ENCODE assay signal across 8 mouse cellular contexts in genomic region chr1:64736681-64737501, GRCm38 (mm10). TPM values are rescaled to one million over a fixed set of nuclear protein-coding genes. Genes with fewer than 3 reads are reported as not detected.
DNase-seq lines count a peak whose midpoint lies in the region; ATAC-seq lines count a peak whose summit lies in the region.

No protein-coding gene starts in this region.

- peaks cover 10% of the 10 kb centered on the region; the same call in 1 of the 2 replicates for H3K27me3 ChIP-seq in heart, embryonic 15.5 days
- H3K27me3 ChIP-seq in liver, embryonic 15.5 days, result peaks cover 19% of the 10 kb centered on the region
- no peaks in the 10 kb centered on the region for H3K27me3 ChIP-seq in stomach, embryonic 15.5 days (replicated peaks)

- peak; percentile 4 to 11 for DNase-seq in layer of hippocampus, postnatal 36 days
- no peak for DNase-seq in layer of hippocampus, adult 9-10 months (ENCODE audit: low spot score)
- peak; percentile 38 for DNase-seq in MEL-GATA-1-ER (ENCODE audit: extremely low read depth, low read depth)
- peak; percentile 34 to 54 for DNase-seq in cerebellum, postnatal 14 days
- DNase-seq in urinary bladder, adult 2 months (ENCODE audit: low spot score), result no peak

- no peaks in the 10 kb centered on the region for H3K9me3 ChIP-seq in heart, embryonic 15.5 days (replicated peaks)
- no peaks in the 10 kb centered on the region for H3K9me3 ChIP-seq in liver, embryonic 15.5 days (replicated peaks)
- H3K9me3 ChIP-seq in stomach, embryonic 15.5 days, result no peaks in the 10 kb centered on the region

- peak overlapping the region; percentile 94 for H3K4me2 ChIP-seq in heart, embryonic 15.5 days
- H3K4me2 ChIP-seq in liver, embryonic 15.5 days, result peak overlapping the region; percentile 99
- peak overlapping the region; percentile 95 for H3K4me2 ChIP-seq in stomach, embryonic 15.5 days

- H3K36me3 ChIP-seq in heart, embryonic 15.5 days, result no peaks in the 10 kb centered on the region
- H3K36me3 ChIP-seq in liver, embryonic 15.5 days (replicated peaks), result peaks cover 22% of the 10 kb centered on the region
- no peaks in the 10 kb centered on the region for H3K36me3 ChIP-seq in stomach, embryonic 15.5 days

- under 1% methylated on average over 56 of the region's 56 CpGs for WGBS in heart, embryonic 15.5 days
- under 1% methylated on average over 56 of the region's 56 CpGs for WGBS in liver, embryonic 15.5 days (ENCODE audit: insufficient replicate concordance)
- WGBS in stomach, embryonic 15.5 days, result under 1% methylated on average over 52 of the region's 56 CpGs

- no peak for ATAC-seq in heart, embryonic 15.5 days (replicated peaks; ENCODE audit: insufficient number of reproducible peaks, insufficient read depth, low FRiP score, low read depth)
- no peak for ATAC-seq in liver, embryonic 15.5 days (ENCODE audit: insufficient read depth)
- no peak; the same call in 1 of the 2 replicates for ATAC-seq in stomach, embryonic 15.5 days (ENCODE audit: insufficient read depth, low FRiP score, low read depth)

- peak overlapping the region; percentile 93 for H3K27ac ChIP-seq in heart, embryonic 15.5 days
- H3K27ac ChIP-seq in liver, embryonic 15.5 days (replicated peaks), result peak overlapping the region; percentile 77
- peak overlapping the region; percentile 91 for H3K27ac ChIP-seq in stomach, embryonic 15.5 days

- peak overlapping the region; percentile 66 for H3K4me3 ChIP-seq in heart, embryonic 15.5 days
- peak overlapping the region; percentile 85 for H3K4me3 ChIP-seq in liver, embryonic 15.5 days (replicated peaks)
- H3K4me3 ChIP-seq in stomach, embryonic 15.5 days (replicated peaks), result peak overlapping the region; percentile 77

- peaks cover 54% of the 10 kb centered on the region for H3K4me1 ChIP-seq in heart, embryonic 15.5 days (replicated peaks)
- H3K4me1 ChIP-seq in liver, embryonic 15.5 days (replicated peaks), result peaks cover 73% of the 10 kb centered on the region
- peaks cover 31% of the 10 kb centered on the region for H3K4me1 ChIP-seq in stomach, embryonic 15.5 days

- peak overlapping the region; percentile 73 for H3K9ac ChIP-seq in heart, embryonic 15.5 days
- H3K9ac ChIP-seq in liver, embryonic 15.5 days, result peak overlapping the region; percentile 82
- peak overlapping the region; percentile 83 for H3K9ac ChIP-seq in stomach, embryonic 15.5 days

RNA-seq across cellular contexts. Expression of gene Fzd5, which starts 0.7 kb away (rescaled TPM):
- total RNA-seq in layer of hippocampus, postnatal 36 days (2021), result under 1 TPM; 0.70 to 0.94 TPM
- 1.5 and 1.7 TPM in 2 replicates for polyA plus RNA-seq in heart, embryonic 15.5 days (2015; fragmentation: Nextera tagmentation; extraction: Ambion mirVana)
- 2.1 and 2.3 TPM in 2 replicates for polyA plus RNA-seq in liver, embryonic 15.5 days (2015; fragmentation: Nextera tagmentation; extraction: Ambion mirVana)
- polyA plus RNA-seq in stomach, embryonic 15.5 days (2015; fragmentation: Nextera tagmentation; extraction: Ambion mirVana), result 7.3 and 9.2 TPM in 2 replicates
- 5.3 and 6.2 TPM in 2 replicates for polyA plus RNA-seq in urinary bladder, adult 2 months (2012; rRNA removed)

RNA-seq across cellular contexts. Expression of gene Ccnyl1, which starts 46.6 kb away (rescaled TPM):
- total RNA-seq in layer of hippocampus, postnatal 36 days (2021), result 10 to 100 TPM; 14.1 to 16.9 TPM
- 3.3 and 3.4 TPM in 2 replicates for polyA plus RNA-seq in heart, embryonic 15.5 days (2015; fragmentation: Nextera tagmentation; extraction: Ambion mirVana)
- 0.67 and 0.98 TPM in 2 replicates for polyA plus RNA-seq in liver, embryonic 15.5 days (2015; fragmentation: Nextera tagmentation; extraction: Ambion mirVana)
- 4.5 and 5.2 TPM in 2 replicates for polyA plus RNA-seq in stomach, embryonic 15.5 days (2015; fragmentation: Nextera tagmentation; extraction: Ambion mirVana)
- 21.2 and 25.8 TPM in 2 replicates for polyA plus RNA-seq in urinary bladder, adult 2 months (2012; rRNA removed)

Comparison
In these comparisons a context has a peak if more than half of its experiments do, and no peak if none do; other contexts are left out.
1. DNase-seq: peak in layer of hippocampus, postnatal 36 days (2 of 2), MEL-GATA-1-ER (single experiment) and cerebellum, postnatal 14 days (2 of 2); none in layer of hippocampus, adult 9-10 months (single experiment) and urinary bladder, adult 2 months (single experiment).
2. Peak in every context shown above with its lines, with median percentiles within 50 percentile points of each other: H3K27ac ChIP-seq, H3K4me2 ChIP-seq, H3K4me3 ChIP-seq and H3K9ac ChIP-seq.